Mouse (Mus musculus) liver, postnatal 0 days (tissue): Measurements from ENCODE around the gene Ube2l6.

Source experiments
- CTCF ChIP-seq: sonication (generic); IDR thresholded peaks from 2 replicates; pipeline ENCODE4 v1.5.1; 2016; ENCODE audit warnings: antibody characterized with exemption, low read depth
- EP300 ChIP-seq: IDR thresholded peaks from 2 replicates; pipeline ENCODE4 v1.6.1; 2016; ENCODE audit warnings: antibody characterized with exemption, low read depth, mild to moderate bottlenecking

DNA sequence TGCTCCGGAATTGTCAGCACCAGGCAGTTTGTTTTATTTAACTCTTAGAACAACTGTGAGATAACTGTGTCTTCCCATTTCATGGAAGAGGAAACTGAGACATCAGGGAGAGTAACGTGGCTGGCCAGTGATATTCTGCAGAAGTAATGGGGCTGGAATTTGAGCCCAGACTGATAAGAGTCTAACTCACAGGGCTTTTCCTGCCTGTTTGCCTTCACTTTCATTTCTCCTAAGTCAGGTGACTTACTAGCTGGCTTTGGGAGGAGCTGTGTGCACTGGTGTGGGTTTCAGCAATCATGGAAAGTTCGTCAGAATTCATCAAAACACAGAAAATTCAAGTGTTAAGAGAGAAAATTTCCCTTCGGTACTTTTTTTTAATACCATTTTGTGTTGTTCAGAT lies 1.7 kb downstream of the Ube2l6 start:
- 0 out of 2 replicates have a peak, but pooled peaks have one; percentile 44 for TF ChIP-seq EP300
- no peak for TF ChIP-seq CTCF
